Mouse (Mus musculus): Measurements from ENCODE around the gene Aes.
A peak's percentile ranks its signal among the peaks of the same experiment; 100 is the strongest.

The Aes gene

DNA sequence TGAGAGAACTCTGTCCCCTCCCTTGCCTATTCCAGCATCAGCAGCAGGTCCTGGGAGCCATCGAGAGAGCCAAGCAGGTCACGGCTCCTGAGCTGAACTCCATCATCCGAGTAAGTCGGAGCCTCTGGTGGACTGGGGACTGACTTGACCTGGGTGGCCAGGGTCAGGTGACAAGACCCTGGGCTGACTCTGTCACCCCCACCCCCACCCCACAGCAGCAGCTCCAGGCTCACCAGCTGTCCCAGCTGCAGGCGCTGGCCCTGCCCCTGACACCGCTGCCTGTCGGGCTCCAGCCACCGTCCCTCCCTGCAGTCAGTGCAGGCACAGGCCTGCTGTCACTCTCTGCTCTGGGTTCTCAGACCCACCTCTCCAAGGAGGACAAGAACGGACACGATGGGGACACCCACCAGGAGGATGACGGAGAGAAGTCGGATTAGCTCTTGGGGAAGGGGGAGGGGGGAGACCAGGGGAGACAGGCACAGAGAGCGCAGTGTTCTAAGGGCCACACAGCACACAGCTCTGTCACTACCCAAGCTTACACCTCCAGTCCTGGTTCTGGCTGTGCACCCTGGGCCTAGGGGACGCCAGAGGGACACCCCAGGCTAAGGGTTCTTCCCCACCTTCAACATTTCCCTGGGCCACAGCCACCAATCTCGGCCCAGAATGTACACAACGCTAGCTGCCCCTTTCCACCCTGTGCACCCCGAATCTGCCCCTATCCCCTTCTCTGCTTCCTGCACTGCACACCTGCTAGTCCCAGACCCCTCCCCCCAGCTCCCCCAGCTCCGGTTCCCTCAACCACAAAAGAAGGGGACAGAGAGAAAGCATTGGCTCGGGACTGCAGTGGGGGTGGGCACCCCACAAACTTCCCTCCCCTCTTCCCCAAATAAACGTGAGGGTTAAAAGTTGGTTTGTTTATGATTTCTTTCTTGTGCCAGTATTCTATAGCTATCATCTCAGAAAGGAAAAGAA is 6.3 kb downstream of the Aes start:
- DNase-seq (ENCODE audit: low read depth in 2 of 2, low spot score in 2 of 2): no peak

GRCm38 (mm10) chr10:81568381-81569191 is 9.3 kb downstream of the Aes start:
- DNase-seq (ENCODE audit: low read depth in 2 of 2, low spot score in 2 of 2): no peak

GRCm38 (mm10) chr10:81569507-81570237 is 10.4 kb downstream of the Aes start:
- no peak for DNase-seq (ENCODE audit: low read depth in 2 of 2, low spot score in 2 of 2)

DNA sequence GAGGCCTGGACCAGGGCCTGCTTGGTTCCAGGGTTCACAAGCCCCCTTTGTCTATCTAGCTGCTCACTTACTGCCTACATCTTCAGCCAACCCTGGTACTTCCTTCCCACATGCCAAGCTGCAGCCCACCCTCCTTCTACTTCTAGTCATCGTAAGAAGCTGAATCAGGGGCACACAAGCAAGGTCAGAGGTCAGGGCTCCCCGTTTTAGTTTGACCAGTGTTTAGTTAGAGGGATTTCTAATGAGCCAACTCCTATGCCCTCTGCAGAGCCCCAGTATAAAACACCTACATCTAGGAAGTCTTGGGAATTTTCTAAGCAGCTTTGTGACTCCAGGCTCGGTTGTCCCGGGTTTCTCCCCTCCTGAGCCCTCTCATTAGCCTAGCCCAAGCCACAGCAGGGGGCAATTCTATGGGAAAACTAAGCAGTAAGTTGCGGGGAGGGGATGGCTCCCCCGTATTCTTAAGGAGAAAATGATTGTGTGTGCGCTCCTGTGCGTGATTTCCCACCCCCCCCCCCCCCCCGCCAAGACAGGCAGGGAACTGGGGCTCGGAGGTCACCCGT is 11.0 kb downstream of the Aes start:
- no peak for DNase-seq (ENCODE audit: low read depth in 2 of 2, low spot score in 2 of 2)

DNA sequence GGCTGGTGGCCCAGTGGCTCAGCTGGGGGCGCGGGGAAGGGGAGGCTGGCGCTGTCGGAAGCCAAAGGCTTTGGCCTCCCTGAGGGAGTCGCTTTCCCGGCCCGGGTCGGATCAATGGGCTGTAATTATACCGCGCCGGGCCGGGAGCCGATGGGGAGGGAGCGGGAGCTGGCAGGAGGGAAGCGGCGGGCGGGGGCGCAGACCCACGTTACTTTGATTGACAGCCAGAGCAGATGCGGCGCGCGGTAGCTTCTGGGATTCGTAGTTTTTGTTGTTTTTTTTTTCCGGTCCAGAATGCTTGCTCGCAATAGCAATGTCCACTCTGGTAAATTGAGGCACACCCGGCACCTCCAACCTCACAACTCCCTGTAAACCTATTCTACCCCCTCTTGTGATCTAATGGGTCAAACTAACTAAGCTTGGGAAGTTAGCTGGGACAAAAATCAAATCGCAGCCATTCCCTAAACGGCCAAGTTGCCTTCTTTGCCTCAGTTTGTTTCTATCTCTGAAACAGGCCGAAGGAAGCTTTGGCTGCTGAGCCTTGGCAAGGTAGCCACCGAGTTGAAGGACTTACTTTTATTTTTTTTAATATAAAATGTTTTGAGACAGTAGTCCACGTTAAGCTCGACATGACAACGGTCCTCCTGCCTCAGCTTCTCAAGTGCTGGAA is 11.7 kb downstream of the Aes start:
- DNase-seq (ENCODE audit: low read depth in 2 of 2, low spot score in 2 of 2): peak; percentile 51 to 58

DNA sequence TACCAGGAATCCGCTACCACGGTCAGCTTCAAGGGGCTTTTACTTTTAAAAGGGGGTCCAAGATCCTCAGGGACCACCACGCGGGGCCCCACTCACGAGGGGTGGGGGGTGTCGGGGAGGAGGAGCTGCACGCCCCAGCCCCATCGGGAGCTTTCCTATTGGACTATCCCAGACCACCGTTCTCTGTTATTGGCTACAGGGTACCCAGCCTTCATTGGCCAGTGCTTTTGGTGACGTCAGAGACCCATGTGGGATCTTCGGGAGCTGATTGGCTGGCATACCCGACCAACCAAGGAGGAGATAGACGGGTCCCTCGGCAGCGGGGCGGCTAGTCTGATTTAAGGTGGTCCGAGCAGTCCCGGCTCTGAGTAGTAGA is 12.2 kb downstream of the Aes start:
- DNase-seq (ENCODE audit: low read depth in 2 of 2, low spot score in 2 of 2): peak; percentile 81 to 82

GRCm38 (mm10) chr10:81572133-81572671 is 12.9 kb downstream of the Aes start:
- DNase-seq (ENCODE audit: low read depth in 2 of 2, low spot score in 2 of 2): no peak

DNA sequence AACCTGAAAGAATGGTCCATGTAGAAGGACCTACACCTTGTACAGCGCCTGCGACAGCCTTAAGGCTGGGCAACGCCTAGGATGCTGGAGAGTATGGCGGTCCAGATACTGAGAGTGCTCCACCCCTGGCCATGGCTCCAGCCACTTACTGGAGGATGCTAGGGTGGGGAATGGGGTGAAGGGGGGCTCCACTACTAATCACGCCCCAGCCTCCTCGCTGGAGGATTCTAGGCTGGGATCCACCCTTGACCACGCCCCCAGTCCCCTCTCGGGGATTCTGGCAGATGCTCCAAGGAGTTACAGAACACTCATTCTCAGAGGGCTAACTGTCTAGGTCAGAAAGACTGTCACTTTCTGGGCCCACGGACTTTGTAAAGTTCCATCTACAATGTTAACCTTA is 13.7 kb downstream of the Aes start:
- DNase-seq (ENCODE audit: low read depth in 2 of 2, low spot score in 2 of 2): no peak

DNA sequence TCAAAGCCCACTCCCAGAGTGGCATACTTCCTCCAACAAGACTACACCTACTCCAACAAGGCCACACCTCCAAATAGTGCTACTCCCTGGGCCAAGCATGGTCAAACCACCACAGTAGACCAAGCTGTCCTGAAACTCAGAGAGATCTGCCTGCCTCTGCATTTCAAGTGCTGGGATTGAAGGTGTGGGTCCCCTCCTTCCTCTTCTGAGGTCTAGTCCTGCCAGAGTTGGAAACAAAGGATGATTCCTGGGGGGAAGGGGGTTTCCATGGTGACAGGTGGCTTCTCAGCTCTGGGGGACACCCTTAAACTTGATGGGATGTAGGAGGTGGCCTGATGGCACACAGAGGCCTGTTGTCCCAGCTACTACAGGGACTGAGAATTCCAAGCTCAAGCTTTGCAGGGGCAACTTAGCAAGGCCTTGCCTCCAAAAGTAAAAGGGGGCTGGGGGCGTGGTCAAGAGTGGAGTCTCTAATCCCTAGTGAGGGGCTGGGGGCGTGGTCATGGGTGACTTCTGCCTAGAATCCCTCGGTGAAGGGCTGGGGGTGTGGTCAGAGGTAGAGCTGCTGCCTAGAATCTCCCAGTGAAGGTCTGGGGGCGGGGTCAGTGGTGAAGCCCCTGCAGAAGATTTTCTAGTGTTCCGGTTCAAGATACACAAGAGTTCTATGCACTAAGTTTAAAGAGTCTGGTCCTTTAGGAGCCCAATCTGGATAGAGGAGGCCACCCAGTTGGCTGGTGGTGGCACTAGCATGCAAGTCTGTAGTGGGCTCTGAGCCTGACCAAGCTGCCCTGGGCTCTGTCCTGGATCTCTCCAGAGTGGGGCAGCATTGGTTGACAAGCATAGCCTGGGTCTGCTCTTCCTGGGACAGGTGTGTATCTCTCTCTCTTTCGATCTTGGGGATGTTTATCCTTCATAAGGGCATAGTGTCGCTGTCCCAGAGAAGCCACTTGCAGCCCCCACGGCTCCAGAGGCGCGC is 15.1 kb downstream of the Aes start, which contains the start of gene Tle2:
Tle2 (plus strand) TSS at position 481 of the 976 bp plus-strand sequence.
- DNase-seq (ENCODE audit: low read depth in 2 of 2, low spot score in 2 of 2): no peak

- DNase-seq (ENCODE audit: low read depth in 2 of 2, low spot score in 2 of 2): no peak
Observed at GRCm38 (mm10) chr10:81575208-81575631, 15.9 kb downstream of the Aes start.

GRCm38 (mm10) chr10:81575695-81576094 is 16.4 kb downstream of the Aes start:
- DNase-seq (ENCODE audit: low read depth in 2 of 2, low spot score in 2 of 2): peak in 1 of 2 experiments; percentile 25

DNA sequence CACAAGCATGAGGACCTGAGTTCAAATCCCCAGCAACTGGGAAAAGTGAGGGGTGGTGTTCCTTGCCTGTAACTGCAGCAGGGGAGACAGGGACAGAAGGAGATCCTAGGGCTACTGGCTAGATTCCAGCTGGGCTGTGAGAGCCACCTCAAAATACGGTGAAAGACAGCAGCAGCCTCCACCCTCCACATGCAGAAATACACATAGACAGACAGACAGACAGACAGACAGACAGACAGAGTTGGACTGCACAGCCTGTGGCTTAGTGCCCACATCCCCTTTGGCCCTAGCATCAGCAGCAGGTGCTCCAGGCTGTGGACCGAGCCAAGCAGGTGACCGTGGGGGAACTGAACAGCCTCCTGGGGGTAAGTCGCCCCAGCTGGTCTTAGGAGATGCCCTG is 20.7 kb downstream of the Aes start:
- DNase-seq (ENCODE audit: low read depth in 2 of 2, low spot score in 2 of 2): no peak

GRCm38 (mm10) chr10:81580441-81581070 is 21.3 kb downstream of the Aes start:
- no peak for DNase-seq (ENCODE audit: low read depth in 2 of 2, low spot score in 2 of 2)

DNA sequence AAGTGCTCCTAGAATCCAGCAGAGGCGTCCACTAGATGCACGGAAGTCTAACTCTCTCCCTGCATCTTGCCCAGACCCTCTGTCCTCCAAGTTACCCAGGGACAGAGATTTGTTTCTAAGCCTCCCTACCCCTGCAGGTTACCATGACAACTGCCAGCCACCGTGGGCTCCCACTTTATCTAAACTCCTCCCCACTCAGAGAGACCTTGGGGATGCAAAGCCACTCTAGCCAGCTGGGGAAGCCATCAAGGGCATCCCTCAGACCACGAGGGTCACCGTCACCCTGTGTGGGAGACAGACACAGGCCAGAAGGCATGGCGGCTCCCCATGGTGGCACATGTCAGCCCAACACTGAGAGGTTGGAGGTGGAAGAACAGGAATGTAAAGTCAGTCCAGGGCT is 24.1 kb downstream of the Aes start:
- no peak for DNase-seq (ENCODE audit: low read depth in 2 of 2, low spot score in 2 of 2)

GRCm38 (mm10) chr10:81588739-81589138 is 29.5 kb downstream of the Aes start:
- no peak for DNase-seq (ENCODE audit: low read depth in 2 of 2, low spot score in 2 of 2)

GRCm38 (mm10) chr10:81591846-81592245 is 32.6 kb downstream of the Aes start:
- no peak for DNase-seq (ENCODE audit: low read depth in 2 of 2, low spot score in 2 of 2)

- no peak for DNase-seq (ENCODE audit: low read depth in 2 of 2, low spot score in 2 of 2)
Observed at GRCm38 (mm10) chr10:81592631-81593030, 33.3 kb downstream of the Aes start.

DNA sequence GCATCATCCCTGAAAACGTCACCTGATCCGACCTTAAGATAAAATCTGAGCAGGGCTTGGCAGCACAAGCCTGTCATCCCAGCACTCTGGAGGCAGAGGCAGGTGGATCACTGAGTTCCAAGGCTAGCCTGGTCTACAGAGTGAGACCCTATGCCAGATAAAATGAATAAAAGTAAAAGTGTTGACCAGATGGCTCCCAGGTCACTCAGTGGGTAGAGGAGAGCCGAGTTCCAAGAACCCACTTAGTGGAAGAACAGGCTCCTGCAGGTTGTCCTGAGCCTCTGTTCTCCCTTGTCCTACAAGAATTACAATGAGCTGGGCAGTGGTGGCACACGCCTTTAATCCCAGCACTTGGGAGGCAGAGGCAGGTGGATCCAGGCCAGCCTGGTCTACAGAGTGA is 33.9 kb downstream of the Aes start:
- DNase-seq (ENCODE audit: low read depth in 2 of 2, low spot score in 2 of 2): no peak

Measured in CD8-positive naive resting alpha-beta T cell, adult 2 months (primary cell).